Mouse (Mus musculus) thymus, adult 2 months (tissue): Measurements from ENCODE around the gene Aqp3. TPM values are rescaled to one million over a fixed set of nuclear protein-coding genes. Genes with fewer than 3 reads are reported as not detected.

Experiments used
- DNase-seq: peaks from one replicate; pipeline ENCODE4 v3.0.0; 2021
- H3K27ac ChIP-seq: fragments of 200-500 bp; 2 replicates; pipeline ENCODE4 v1.5.1; 2012; ENCODE audit warnings: low read length, control low read depth; ENCODE audit not compliant: control insufficient read depth, insufficient read depth
- H3K27me3 ChIP-seq: fragments of 200-500 bp; 2 replicates; pipeline ENCODE4 v1.6.1; 2012; ENCODE audit warnings: mild to moderate bottlenecking, low read length, moderate library complexity, mixed read lengths; ENCODE audit not compliant: control insufficient read depth, insufficient read depth
- H3K36me3 ChIP-seq: fragments of 200-500 bp; 2 replicates; pipeline ENCODE4 v1.6.1; 2012; ENCODE audit warnings: mild to moderate bottlenecking, low read length, moderate library complexity; ENCODE audit not compliant: control insufficient read depth, insufficient read depth
- H3K4me1 ChIP-seq: fragments of 200-500 bp; replicated peaks from 2 replicates; pipeline ENCODE4 v1.6.1; 2012; ENCODE audit warnings: low read length; ENCODE audit not compliant: control insufficient read depth, insufficient read depth
- H3K4me3 ChIP-seq: fragments of 200-500 bp; 2 replicates; pipeline ENCODE4 v1.5.1; 2012; ENCODE audit warnings: mild to moderate bottlenecking, low read length, control low read depth, moderate library complexity; ENCODE audit not compliant: control insufficient read depth, insufficient read depth
- CTCF ChIP-seq: fragments of 200-500 bp; IDR thresholded peaks from 2 replicates; pipeline ENCODE4 v1.5.1; 2012; ENCODE audit warnings: mild to moderate bottlenecking, control low read depth, low read length, moderate library complexity, borderline replicate concordance; ENCODE audit not compliant: control insufficient read depth, poor library complexity, insufficient read depth; ENCODE audit errors: extremely low read depth
- POLR2A ChIP-seq: fragments of 200-500 bp; IDR thresholded peaks from 2 replicates; pipeline ENCODE4 v1.6.1; 2012; ENCODE audit warnings: mild to moderate bottlenecking, low read length, control low read depth, moderate library complexity; ENCODE audit not compliant: control insufficient read depth, poor library complexity, insufficient read depth; ENCODE audit errors: extremely low read depth
- WGBS: fragments of 180-500 bp; shearing (Covaris S2); methylation state at CpG from one replicate; pipeline ENCODE4 v1.1.7; 2018; 5-methylcytosine and 5-hydroxymethylcytosine counted together
- polyA plus RNA-seq: library from polyadenylated mRNA; depleted of rRNA; stranded (reverse); fragments of >200 nt; gene quantifications from 2 replicates; pipeline ENCODE4 v1.2.3, GENCODE M21; 2012

Gene Aqp3
- polyA plus RNA-seq, 1 experiment, result 21.1 TPM

DNA sequence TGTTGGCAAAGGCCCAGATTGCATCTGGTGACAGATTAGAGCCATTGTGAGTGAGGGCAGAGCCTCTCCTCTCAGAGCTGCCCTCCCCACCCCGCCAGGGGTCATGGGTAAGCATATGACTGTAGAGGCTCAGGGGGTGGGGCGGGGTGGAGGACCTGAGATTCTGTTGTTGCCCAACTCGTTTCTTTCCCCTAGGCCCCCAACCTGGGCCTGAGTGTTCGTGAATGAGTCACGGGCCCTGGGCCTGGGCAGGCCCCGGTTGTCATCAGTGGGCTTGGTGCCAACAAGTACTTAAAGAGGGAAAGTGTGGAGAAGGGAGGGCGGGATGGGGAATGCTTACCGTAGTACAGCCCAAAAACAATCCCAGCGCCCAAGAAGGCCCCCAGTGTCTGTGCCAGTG lies 3.6 kb downstream of the Aqp3 start:
- H3K4me1 ChIP-seq, result peaks cover 17% of the 10 kb centered on the region
- TF ChIP-seq CTCF (no peak), POLR2A (no peak)
- no peaks in the 10 kb centered on the region for H3K36me3 ChIP-seq
- no peak overlapping the region for H3K4me3 ChIP-seq
- DNase-seq, result no peak
- 90% methylated on average over 9 of the region's 9 CpGs for WGBS
- H3K27me3 ChIP-seq, result peaks cover 2% of the 10 kb centered on the region; the same call in 1 of the 2 replicates
- no peak overlapping the region for H3K27ac ChIP-seq

GRCm38 (mm10) chr4:41092958-41093357 lies 5.0 kb downstream of the Aqp3 start:
- H3K27me3 ChIP-seq, result no peaks in the 10 kb centered on the region
- WGBS, result 87% methylated on average over 1 of the region's 1 CpGs
- no peak overlapping the region for H3K27ac ChIP-seq
- no peak for DNase-seq
- H3K36me3 ChIP-seq, result no peaks in the 10 kb centered on the region
- no peak for TF ChIP-seq POLR2A
- no peak for TF ChIP-seq CTCF
- no peak overlapping the region for H3K4me3 ChIP-seq
- H3K4me1 ChIP-seq, result peaks cover 12% of the 10 kb centered on the region

GRCm38 (mm10) chr4:41091391-41091790 lies 6.6 kb downstream of the Aqp3 start:
- H3K27ac ChIP-seq, result no peak overlapping the region
- H3K36me3 ChIP-seq, result no peaks in the 10 kb centered on the region
- DNase-seq, result no peak
- H3K4me3 ChIP-seq, result no peak overlapping the region
- H3K27me3 ChIP-seq, result no peaks in the 10 kb centered on the region
- WGBS, result 38% methylated on average over 3 of the region's 3 CpGs
- no peak for TF ChIP-seq POLR2A
- no peak for TF ChIP-seq CTCF
- H3K4me1 ChIP-seq, result no peaks in the 10 kb centered on the region

DNA sequence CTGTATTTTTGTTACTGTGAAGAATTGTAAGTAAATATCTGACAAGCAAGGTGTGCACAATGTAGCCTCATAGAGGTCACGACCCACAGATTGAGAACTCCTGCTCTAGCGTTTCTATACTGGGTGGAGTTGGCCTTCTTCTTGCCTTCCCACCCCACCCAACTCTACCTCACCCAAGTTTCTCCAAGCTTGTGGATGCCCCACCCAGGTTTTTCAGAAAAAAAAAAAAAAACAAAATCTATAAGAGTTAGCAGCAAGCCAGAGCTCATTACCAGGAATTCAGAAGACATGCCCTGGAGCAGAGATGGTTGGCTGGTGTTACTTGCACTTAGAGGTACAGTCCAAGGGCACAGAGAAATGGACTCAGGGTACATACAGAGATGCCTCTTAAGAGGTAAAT lies 8.3 kb downstream of the Aqp3 start:
- Histone ChIP-seq H3K4me3 (no peak overlapping the region), H3K27me3 (no peaks in the 10 kb centered on the region)
- WGBS, result 90% methylated on average over 2 of the region's 2 CpGs

DNA sequence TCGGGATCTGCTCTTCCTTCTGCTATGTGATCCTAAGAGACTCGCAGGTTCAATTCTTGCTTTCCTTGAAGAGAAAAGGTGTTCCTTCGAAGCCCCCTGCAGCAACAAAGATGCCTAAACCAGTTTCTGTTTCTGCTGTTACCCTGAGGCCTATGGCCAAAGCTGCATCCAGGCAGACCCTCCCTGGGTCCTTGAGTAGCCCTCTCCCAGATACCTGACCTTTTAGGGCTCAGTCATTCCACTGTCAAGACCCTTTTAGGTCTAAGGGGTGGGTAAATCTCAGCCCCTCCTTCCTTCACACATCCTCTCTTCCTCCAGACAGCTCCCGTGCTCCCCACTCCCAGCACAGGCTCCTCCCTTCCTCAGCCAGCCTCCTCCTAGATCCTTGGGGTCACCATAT lies 8.8 kb downstream of the Aqp3 start:
- no peaks in the 10 kb centered on the region for H3K27me3 ChIP-seq
- WGBS, result 80% methylated on average over 4 of the region's 4 CpGs
- no peak for TF ChIP-seq POLR2A
- TF ChIP-seq CTCF, result no peak

More for the DNA sequence above, 8.3 kb downstream of the Aqp3 start:
- Histone ChIP-seq H3K36me3 (no peaks in the 10 kb centered on the region), H3K27ac (no peak overlapping the region), H3K4me1 (no peaks in the 10 kb centered on the region)
- DNase-seq, result no peak
- TF ChIP-seq POLR2A (no peak), CTCF (no peak)

GRCm38 (mm10) chr4:41087459-41088298 lies 10.3 kb downstream of the Aqp3 start:
- no peak for DNase-seq
- Histone ChIP-seq H3K27ac (no peak overlapping the region), H3K4me3 (no peak overlapping the region), H3K4me1 (no peaks in the 10 kb centered on the region), H3K27me3 (no peaks in the 10 kb centered on the region), H3K36me3 (no peaks in the 10 kb centered on the region)
- 85% methylated on average over 16 of the region's 16 CpGs for WGBS
- TF ChIP-seq POLR2A (no peak), CTCF (no peak)

More for the DNA sequence above, 8.8 kb downstream of the Aqp3 start:
- Histone ChIP-seq H3K36me3 (no peaks in the 10 kb centered on the region), H3K4me3 (no peak overlapping the region), H3K27ac (no peak overlapping the region), H3K4me1 (no peaks in the 10 kb centered on the region)
- no peak for DNase-seq
